24 mouse cellular contexts compared by ENCODE assay signal in the genomic region with DNA sequence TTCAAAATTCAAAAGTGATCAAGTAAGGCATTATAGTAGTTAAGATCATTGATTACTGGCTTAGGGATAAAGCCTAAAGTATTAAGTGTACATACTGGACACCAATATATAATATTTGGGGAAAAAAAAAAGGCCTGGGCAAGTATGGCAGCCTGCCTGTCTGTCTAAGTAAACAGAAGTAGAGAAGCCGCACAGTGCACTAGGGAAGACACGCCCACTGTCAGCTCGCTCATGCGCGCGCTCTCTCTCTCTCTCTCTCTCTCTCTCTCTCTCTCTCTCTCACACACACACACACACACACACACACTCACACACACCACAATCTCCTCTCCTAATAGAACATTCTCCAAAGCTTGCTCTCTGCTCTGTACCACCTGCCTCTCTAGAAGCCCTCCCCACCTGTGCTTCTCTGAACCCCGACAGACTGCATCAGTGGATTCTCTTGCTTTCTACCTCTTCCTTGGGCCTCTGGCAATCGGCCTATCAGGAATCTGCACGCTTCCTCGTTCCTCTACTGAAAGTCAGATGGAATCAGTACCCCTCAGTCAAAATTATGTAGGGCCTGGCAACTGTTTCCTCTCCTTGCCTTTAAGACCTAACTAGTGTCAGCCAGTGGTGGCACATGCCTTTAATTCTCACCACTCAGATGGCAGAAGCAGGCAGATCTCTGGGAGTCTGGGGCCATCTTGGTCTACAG. TPM values are rescaled to one million over a fixed set of nuclear protein-coding genes. Genes with fewer than 3 reads are reported as not detected.
A peak's percentile ranks its signal among the peaks of the same experiment; 100 is the strongest.
DNase-seq lines count a peak whose midpoint lies in the region; ATAC-seq and TF ChIP-seq lines count a peak whose summit lies in the region.
"Had no signal": no experiment of that assay in that cellular context is flagged by ENCODE, and none has a peak within 500 bp of the region (broad histone marks: within the 10 kb centered on the region; RNA-seq: fewer than 3 reads in every experiment).

No protein-coding gene starts in this region.

- H3K36me3 ChIP-seq in hindbrain, embryonic 15.5 days, result 0 out of 2 replicates have a peak, but pooled peaks cover 4% of the 10 kb centered on the region
- no peaks in the 10 kb centered on the region for H3K36me3 ChIP-seq in hindbrain, embryonic 11.5 days (ENCODE audit: control insufficient read depth, insufficient read depth, low read length)
- H3K36me3 ChIP-seq in liver, embryonic 14.5 days (replicated peaks; ENCODE audit: control insufficient read depth, insufficient read depth, low read depth), result no peaks in the 10 kb centered on the region
- no peaks in the 10 kb centered on the region for H3K36me3 ChIP-seq in splenic B cell, adult 2 months (ENCODE audit: control insufficient read depth, insufficient read depth, low read length, poor library complexity, severe bottlenecking)
- H3K36me3 ChIP-seq: embryonic facial prominence, embryonic 12.5 days; neural tube, embryonic 13.5 days had no signal

- no peaks in the 10 kb centered on the region for H3K9me3 ChIP-seq in hindbrain, embryonic 15.5 days
- no peaks in the 10 kb centered on the region for H3K9me3 ChIP-seq in hindbrain, embryonic 11.5 days (ENCODE audit: control insufficient read depth, low read length)
- H3K9me3 ChIP-seq in liver, embryonic 14.5 days (ENCODE audit: control insufficient read depth, low read length), result no peaks in the 10 kb centered on the region
- H3K9me3 ChIP-seq: embryonic facial prominence, embryonic 12.5 days; heart, embryonic 13.5 days; limb, embryonic 13.5 days; neural tube, embryonic 13.5 days had no signal

- H3K4me2 ChIP-seq in hindbrain, embryonic 15.5 days, result no peak overlapping the region
- no peak overlapping the region for H3K4me2 ChIP-seq in hindbrain, embryonic 11.5 days (replicated peaks; ENCODE audit: low read depth, low read length)
- H3K4me2 ChIP-seq in liver, embryonic 14.5 days (ENCODE audit: low read depth), result no peak overlapping the region
- H3K4me2 ChIP-seq: embryonic facial prominence, embryonic 12.5 days; heart, embryonic 13.5 days; limb, embryonic 13.5 days; neural tube, embryonic 13.5 days had no signal

- WGBS in hindbrain, embryonic 15.5 days, result 86% methylated on average over 10 of the region's 10 CpGs
- 88% methylated on average over 10 of the region's 10 CpGs for WGBS in hindbrain, embryonic 11.5 days
- 26% methylated on average over 8 of the region's 10 CpGs for WGBS in liver, embryonic 14.5 days (ENCODE audit: insufficient replicate concordance)

- peak; percentile 17; the same call in 1 of the 2 replicates for ATAC-seq in hindbrain, embryonic 15.5 days (ENCODE audit: low FRiP score, low read depth)
- ATAC-seq in hindbrain, embryonic 11.5 days (ENCODE audit: low FRiP score), result no peak
- peak; percentile 35; the same call in 1 of the 2 replicates for ATAC-seq in liver, embryonic 14.5 days (ENCODE audit: insufficient read depth)
- ATAC-seq: forebrain, embryonic 14.5 days; hindbrain, postnatal 0 days had no signal

- no peak overlapping the region for H3K4me3 ChIP-seq in hindbrain, embryonic 15.5 days
- no peak overlapping the region for H3K4me3 ChIP-seq in hindbrain, embryonic 11.5 days (ENCODE audit: low read depth, low read length)
- H3K4me3 ChIP-seq in liver, embryonic 14.5 days (ENCODE audit: insufficient read depth in 1 of 2, low read depth in 2 of 2, low read length in 2 of 2), result no peak overlapping the region
- no peak overlapping the region for H3K4me3 ChIP-seq in gastrocnemius, adult 2 months
- H3K4me3 ChIP-seq: embryonic facial prominence, embryonic 12.5 days; erythroblast, embryonic 14.5 days; heart, embryonic 13.5 days; limb, embryonic 13.5 days; neural tube, embryonic 13.5 days had no signal

- DNase-seq in hindbrain, embryonic 11.5 days (ENCODE audit: low spot score), result no peak
- DNase-seq in urinary bladder, postnatal 14 days (ENCODE audit: low spot score), result peak; percentile 44
- DNase-seq in urinary bladder, adult 18-20 months (ENCODE audit: low spot score in 2 of 2), result no peak
- no peak for DNase-seq in liver, embryonic 14.5 days (ENCODE audit: low read depth in 3 of 3, low spot score in 3 of 3)
- DNase-seq in splenic B cell, adult 2 months (ENCODE audit: low read depth, low spot score), result peak; percentile 12
- DNase-seq in gastrocnemius, adult 2 months, result no peak
- DNase-seq in gastrocnemius, postnatal 14 days, result no peak
- DNase-seq: adrenal gland, postnatal 10 days; cerebellum, adult 9-10 months; heart, postnatal 36 days; kidney, adult 18-20 months; layer of hippocampus, postnatal 36 days; midbrain, embryonic 14.5 days; right cerebral cortex, postnatal 14 days; thymus, adult 2 months had no signal

- peaks cover 27% of the 10 kb centered on the region for H3K4me1 ChIP-seq in hindbrain, embryonic 15.5 days (replicated peaks)
- H3K4me1 ChIP-seq in hindbrain, embryonic 11.5 days (replicated peaks; ENCODE audit: control insufficient read depth, insufficient read depth, low read length), result no peaks in the 10 kb centered on the region
- peaks cover 0 to 2% of the 10 kb centered on the region in 2 experiments; a peak in 2 of 4 replicates for H3K4me1 ChIP-seq in liver, embryonic 14.5 days (replicated peaks; ENCODE audit: control insufficient read depth in 2 of 2, insufficient read depth in 2 of 2, low read length in 1 of 2)
- H3K4me1 ChIP-seq: heart, embryonic 13.5 days had no signal

- H3K27ac ChIP-seq in hindbrain, embryonic 15.5 days (replicated peaks), result no peak overlapping the region
- H3K27ac ChIP-seq in hindbrain, embryonic 11.5 days (ENCODE audit: low read depth, low read length), result no peak overlapping the region
- H3K27ac ChIP-seq in liver, embryonic 14.5 days, result no peak overlapping the region
- no peak overlapping the region for H3K27ac ChIP-seq in gastrocnemius, adult 2 months
- H3K27ac ChIP-seq: embryonic facial prominence, embryonic 12.5 days; heart, embryonic 13.5 days; hindbrain, postnatal 0 days; kidney, postnatal 0 days; limb, embryonic 13.5 days; neural tube, embryonic 13.5 days had no signal

- intact Hi-C loops in gastrocnemius, adult 2 months (cut with DNase I), result no loop called here
- intact Hi-C loops in gastrocnemius, postnatal 14 days (cut with DNase I; ENCODE audit: low total_unique reads), result no loop called here

- no peak for TF ChIP-seq CTCF in liver, embryonic 14.5 days (IDR thresholded peaks at IDR 0.05; ENCODE audit: low read depth)
- no peak for TF ChIP-seq CTCF in gastrocnemius, adult 2 months (IDR thresholded peaks at IDR 0.05)

- no peak overlapping the region for H3K9ac ChIP-seq in hindbrain, embryonic 15.5 days
- no peak overlapping the region for H3K9ac ChIP-seq in hindbrain, embryonic 11.5 days (ENCODE audit: low read depth, low read length)
- no peak overlapping the region for H3K9ac ChIP-seq in liver, embryonic 14.5 days (replicated peaks)
- H3K9ac ChIP-seq: embryonic facial prominence, embryonic 12.5 days; heart, embryonic 13.5 days; limb, embryonic 13.5 days; neural tube, embryonic 13.5 days had no signal

- H3K27me3 ChIP-seq in hindbrain, embryonic 15.5 days, result no peaks in the 10 kb centered on the region
- no peaks in the 10 kb centered on the region for H3K27me3 ChIP-seq in hindbrain, embryonic 11.5 days (ENCODE audit: control insufficient read depth, insufficient read depth, low read length)
- no peaks in the 10 kb centered on the region for H3K27me3 ChIP-seq in liver, embryonic 14.5 days (ENCODE audit: control insufficient read depth, insufficient read depth, low read length)
- H3K27me3 ChIP-seq in splenic B cell, adult 2 months (ENCODE audit: control insufficient read depth, insufficient read depth, low read length, poor library complexity, severe bottlenecking), result no peaks in the 10 kb centered on the region
- H3K27me3 ChIP-seq: embryonic facial prominence, embryonic 12.5 days; heart, embryonic 13.5 days; limb, embryonic 13.5 days; neural tube, embryonic 13.5 days had no signal

- TF ChIP-seq EP300 in liver, embryonic 14.5 days (IDR thresholded peaks at IDR 0.05; ENCODE audit: low read depth), result no peak

RNA-seq across cellular contexts. Expression of gene Fnbp1l, which starts 13.3 kb away (rescaled TPM):
- 177 and 185 TPM in 2 replicates for polyA plus RNA-seq in hindbrain, embryonic 15.5 days (2015; fragmentation: Nextera tagmentation; extraction: Ambion mirVana)
- 96.2 and 130 TPM in 2 replicates for polyA plus RNA-seq in hindbrain, embryonic 11.5 days (2014; fragmentation: Nextera tagmentation; extraction: Ambion mirVana)
- polyA plus RNA-seq in liver, embryonic 14.5 days (2012; rRNA removed), result 3.5 and 4.8 TPM in 2 replicates
- 2.4 and 3.2 TPM in 2 replicates for polyA plus RNA-seq in liver, embryonic 14.5 days (2014; fragmentation: Nextera tagmentation; extraction: Ambion mirVana)
- 1 to 10 TPM; 3.6 to 6.9 TPM for total RNA-seq in gastrocnemius, adult 2 months (2021)
- total RNA-seq in gastrocnemius, postnatal 14 days (2021), result 10 to 100 TPM; 11.3 to 11.8 TPM
- polyA plus RNA-seq: erythroblast, embryonic 14.5 days had no signal

Comparison
In these comparisons a context has a peak if more than half of its experiments do, and no peak if none do; other contexts are left out.
1. DNase-seq: peak in urinary bladder, postnatal 14 days (single experiment) and splenic B cell, adult 2 months (single experiment); none in hindbrain, embryonic 11.5 days (single experiment), urinary bladder, adult 18-20 months (0 of 2), liver, embryonic 14.5 days (0 of 3), gastrocnemius, adult 2 months (single experiment) and gastrocnemius, postnatal 14 days (single experiment).
2. RNA of gene Fnbp1l, which starts 13.3 kb away (polyA plus RNA-seq): 177 to 185 TPM in hindbrain, embryonic 15.5 days and 96.2 to 130 TPM in hindbrain, embryonic 11.5 days; 2.4 to 4.8 TPM in liver, embryonic 14.5 days; every median in the first group is over 10 times any median in the second.